Mouse (Mus musculus) midbrain, embryonic 16.5 days (tissue): ENCODE measurements around the gene Eepd1. TPM values are rescaled to one million over a fixed set of nuclear protein-coding genes. Genes with fewer than 3 reads are reported as not detected.
A peak's percentile ranks its signal among the peaks of the same experiment; 100 is the strongest.

Experiments used
- ATAC-seq: fragments of 200-750 bp; cut with Nextera tagmentation; 2 replicates; pipeline ENCODE4 v1.8.0; 2017; ENCODE audit warnings: moderate TSS enrichment
- H3K27ac ChIP-seq: fragments of 300-500 bp; sonication (generic); 2 replicates; pipeline ENCODE4 v1.5.1; 2014; ENCODE audit warnings: mild to moderate bottlenecking, low read length, mixed read lengths
- H3K27me3 ChIP-seq: fragments of 300-500 bp; sonication (generic); 2 replicates; pipeline ENCODE4 v1.6.1; 2014; ENCODE audit warnings: low read depth, low read length, mixed read lengths; ENCODE audit not compliant: control insufficient read depth, insufficient read depth
- H3K36me3 ChIP-seq: fragments of 300-500 bp; sonication (generic); 2 replicates; pipeline ENCODE4 v1.6.1; 2014; ENCODE audit warnings: mild to moderate bottlenecking, low read length, moderate library complexity, mixed read lengths; ENCODE audit not compliant: control insufficient read depth, insufficient read depth
- H3K4me1 ChIP-seq: fragments of 300-500 bp; sonication (generic); 2 replicates; pipeline ENCODE4 v1.6.1; 2014; ENCODE audit warnings: mild to moderate bottlenecking, low read length, mixed read lengths; ENCODE audit not compliant: control insufficient read depth, insufficient read depth
- H3K4me2 ChIP-seq: fragments of 300-500 bp; sonication (generic); 2 replicates; pipeline ENCODE4 v1.6.1; 2014; ENCODE audit warnings: mild to moderate bottlenecking, low read length, mixed read lengths
- H3K4me3 ChIP-seq: fragments of 300-500 bp; sonication (generic); 2 replicates; pipeline ENCODE4 v1.5.1; 2014; ENCODE audit warnings: low read depth, mild to moderate bottlenecking, low read length, moderate library complexity, mixed read lengths
- H3K9ac ChIP-seq: fragments of 300-500 bp; sonication (generic); 2 replicates; pipeline ENCODE4 v1.6.1; 2014; ENCODE audit warnings: low read depth, low read length, mixed read lengths
- H3K9me3 ChIP-seq: fragments of 300-500 bp; sonication (generic); replicated peaks from 2 replicates; pipeline ENCODE4 v1.6.1; 2014; ENCODE audit warnings: mild to moderate bottlenecking, low read length, mixed read lengths; ENCODE audit not compliant: control insufficient read depth, poor library complexity, severe bottlenecking
- WGBS: fragments of 180-500 bp; shearing (Covaris S2); extraction: QIAGEN DNeasy Blood & Tissue Kit; methylation state at CpG from one replicate; pipeline ENCODE4 v1.1.7; 2014; 5-methylcytosine and 5-hydroxymethylcytosine counted together
- polyA plus RNA-seq: library from polyadenylated mRNA; unstranded; fragments of >200 nt; fragmentation: Nextera tagmentation; extraction: Ambion mirVana; gene quantifications from 2 replicates; pipeline ENCODE4 v1.2.1, GENCODE M21; 2015

Gene Eepd1
- polyA plus RNA-seq, 1 experiment from 2014 or later, result 12.7 TPM

DNA sequence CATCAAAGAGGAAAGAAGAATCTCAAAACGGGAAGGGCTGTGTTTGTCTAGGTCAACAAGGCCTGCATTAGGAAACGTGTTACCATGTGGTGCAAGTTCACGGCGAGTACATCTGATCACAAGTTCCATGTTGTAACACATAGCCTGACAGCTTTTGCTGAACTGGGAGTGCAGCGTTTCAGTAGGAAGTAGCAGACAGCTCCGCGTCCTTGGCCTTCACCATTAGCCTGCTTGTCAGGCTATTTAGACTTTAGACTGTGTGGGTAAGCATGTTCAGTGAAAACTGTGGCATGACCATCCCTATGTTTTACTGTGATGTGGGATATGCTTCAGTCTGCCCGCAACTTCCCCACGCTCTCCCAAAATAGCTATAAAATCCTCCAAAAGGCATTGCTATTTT lies 89.1 kb downstream of the Eepd1 start:
- no peaks in the 10 kb centered on the region for H3K36me3 ChIP-seq
- ATAC-seq, result no peak
- WGBS, result 91% methylated on average over 9 of the region's 9 CpGs

DNA sequence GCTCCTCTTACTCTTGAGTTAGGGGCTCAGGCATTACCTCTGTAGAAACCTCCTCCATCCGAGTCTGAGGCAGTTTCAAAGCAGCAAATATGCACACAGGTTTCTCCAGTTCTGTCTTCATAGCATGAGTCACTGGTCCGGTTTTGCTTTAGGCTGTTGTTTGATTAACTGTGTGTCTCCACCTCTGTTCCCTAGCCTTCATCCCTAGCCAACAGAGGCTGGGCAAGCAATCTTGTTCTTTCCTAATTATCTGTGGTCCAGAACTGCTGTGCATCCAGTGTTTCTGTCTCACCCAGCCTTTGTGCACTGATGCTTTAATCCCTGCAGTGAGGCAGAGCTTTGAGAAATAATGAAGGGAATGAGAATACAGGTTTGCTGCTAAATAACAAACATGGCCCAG lies 90.0 kb downstream of the Eepd1 start:
- WGBS, result 32% methylated on average over 2 of the region's 2 CpGs
- no peak overlapping the region for H3K9ac ChIP-seq
- no peak overlapping the region for H3K4me2 ChIP-seq
- H3K4me1 ChIP-seq, result peaks cover 7% of the 10 kb centered on the region; the same call in 1 of the 2 replicates
- no peaks in the 10 kb centered on the region for H3K27me3 ChIP-seq
- no peaks in the 10 kb centered on the region for H3K36me3 ChIP-seq
- no peaks in the 10 kb centered on the region for H3K9me3 ChIP-seq
- peak; percentile 57 for ATAC-seq
- no peak overlapping the region for H3K27ac ChIP-seq
- H3K4me3 ChIP-seq, result no peak overlapping the region

More for the DNA sequence above, 89.1 kb downstream of the Eepd1 start:
- H3K27ac ChIP-seq, result no peak overlapping the region
- no peak overlapping the region for H3K4me3 ChIP-seq
- H3K27me3 ChIP-seq, result no peaks in the 10 kb centered on the region
- no peak overlapping the region for H3K4me2 ChIP-seq
- no peaks in the 10 kb centered on the region for H3K9me3 ChIP-seq
- peaks cover 7% of the 10 kb centered on the region; the same call in 1 of the 2 replicates for H3K4me1 ChIP-seq
- H3K9ac ChIP-seq, result no peak overlapping the region

DNA sequence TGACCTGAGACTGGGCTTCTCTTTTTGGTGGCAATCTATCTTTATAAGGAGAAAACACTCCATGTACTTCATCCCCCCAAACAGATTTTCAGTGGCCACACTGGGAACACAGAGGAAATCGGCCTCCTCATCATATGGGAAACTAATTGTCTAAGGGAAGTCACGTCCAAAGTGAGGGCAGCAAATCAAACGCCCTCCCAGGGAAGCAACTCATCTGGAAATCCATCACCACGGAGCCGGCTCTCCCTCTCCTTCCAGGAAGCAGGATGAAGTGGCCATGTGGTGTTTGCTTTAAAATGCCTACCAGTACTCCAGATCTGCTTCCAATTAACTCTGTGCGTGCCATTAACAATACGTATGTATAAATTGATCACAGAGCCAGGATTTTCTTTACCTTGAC lies 92.4 kb downstream of the Eepd1 start:
- no peak overlapping the region for H3K9ac ChIP-seq
- no peaks in the 10 kb centered on the region for H3K36me3 ChIP-seq
- no peak overlapping the region for H3K4me3 ChIP-seq
- H3K27me3 ChIP-seq, result no peaks in the 10 kb centered on the region
- ATAC-seq, result no peak
- no peak overlapping the region for H3K4me2 ChIP-seq
- 39% methylated on average over 7 of the region's 7 CpGs for WGBS
- peaks cover 7% of the 10 kb centered on the region; the same call in 1 of the 2 replicates for H3K4me1 ChIP-seq
- H3K9me3 ChIP-seq, result no peaks in the 10 kb centered on the region
- H3K27ac ChIP-seq, result no peak overlapping the region

DNA sequence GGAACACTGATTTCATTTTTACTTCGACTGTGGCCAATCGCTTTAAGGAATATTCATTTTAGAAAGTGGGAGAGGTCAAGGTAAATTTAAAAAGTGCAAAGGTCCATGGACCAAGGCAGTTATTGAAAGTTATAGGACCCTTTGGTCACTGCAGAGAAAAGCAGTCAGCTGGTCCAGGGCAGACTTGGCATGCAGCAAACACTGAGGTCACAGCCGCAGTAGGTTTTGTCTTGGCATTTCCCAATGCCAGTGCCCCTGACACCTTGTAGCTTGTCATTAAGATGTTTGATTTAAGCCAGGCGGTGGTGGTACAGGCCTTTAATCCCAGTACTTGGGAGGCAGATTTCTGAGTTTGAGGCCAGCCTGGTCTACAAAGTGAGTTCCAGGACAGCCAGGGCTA lies 92.8 kb downstream of the Eepd1 start:
- no peak for ATAC-seq
- Histone ChIP-seq H3K4me2 (no peak overlapping the region), H3K27ac (no peak overlapping the region), H3K9me3 (no peaks in the 10 kb centered on the region), H3K36me3 (no peaks in the 10 kb centered on the region), H3K27me3 (no peaks in the 10 kb centered on the region), H3K4me3 (no peak overlapping the region), H3K9ac (no peak overlapping the region), H3K4me1 (peaks cover 7% of the 10 kb centered on the region; the same call in 1 of the 2 replicates)
- 76% methylated on average over 4 of the region's 4 CpGs for WGBS

DNA sequence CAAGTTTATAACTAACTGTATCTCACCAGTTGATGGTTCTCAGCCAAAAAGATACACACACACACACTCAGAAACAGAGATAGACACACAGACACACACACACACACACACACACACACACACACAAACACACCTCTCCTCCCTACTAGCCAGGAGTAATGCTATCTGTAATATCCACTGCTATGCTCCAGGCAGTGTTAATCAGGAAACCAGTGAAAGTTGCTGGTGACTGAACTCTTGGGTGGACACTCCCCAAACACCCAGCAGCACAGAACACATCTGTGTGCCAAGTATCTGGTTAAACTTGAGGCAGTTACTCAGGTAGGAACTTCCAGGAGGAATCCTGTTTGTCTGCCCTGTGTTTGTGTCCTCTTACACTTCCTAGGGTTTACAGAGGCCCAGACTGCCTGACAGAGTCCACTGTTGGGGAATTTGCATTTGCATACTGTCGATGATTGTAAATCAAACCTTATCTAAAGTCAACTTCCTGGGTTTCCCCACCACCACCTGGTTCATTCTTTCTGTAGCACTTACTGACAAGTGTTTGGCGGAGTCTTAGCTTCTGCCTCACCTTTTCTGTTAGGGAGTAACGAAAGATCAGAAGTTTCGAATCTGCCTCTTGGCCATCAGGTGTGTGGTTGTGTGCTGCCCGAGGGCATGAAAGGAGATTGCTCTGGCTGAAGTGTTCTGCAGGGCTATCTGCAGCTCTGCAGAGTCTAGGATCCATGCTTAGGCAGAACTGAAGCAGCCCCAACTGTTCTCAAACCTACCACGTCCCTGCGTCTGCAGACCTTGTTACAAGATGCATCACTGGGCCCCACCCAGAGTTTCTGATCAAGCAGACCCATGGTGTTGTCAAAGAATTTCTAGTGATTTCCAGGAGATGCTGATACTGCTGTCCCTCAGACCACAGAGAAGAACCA lies 97.6 kb downstream of the Eepd1 start:
- Histone ChIP-seq H3K9me3 (no peaks in the 10 kb centered on the region), H3K9ac (no peak overlapping the region), H3K4me3 (no peak overlapping the region), H3K36me3 (no peaks in the 10 kb centered on the region), H3K4me2 (no peak overlapping the region), H3K4me1 (no peaks in the 10 kb centered on the region), H3K27ac (no peak overlapping the region), H3K27me3 (no peaks in the 10 kb centered on the region)
- ATAC-seq, result no peak
- 94% methylated on average over 7 of the region's 7 CpGs for WGBS

DNA sequence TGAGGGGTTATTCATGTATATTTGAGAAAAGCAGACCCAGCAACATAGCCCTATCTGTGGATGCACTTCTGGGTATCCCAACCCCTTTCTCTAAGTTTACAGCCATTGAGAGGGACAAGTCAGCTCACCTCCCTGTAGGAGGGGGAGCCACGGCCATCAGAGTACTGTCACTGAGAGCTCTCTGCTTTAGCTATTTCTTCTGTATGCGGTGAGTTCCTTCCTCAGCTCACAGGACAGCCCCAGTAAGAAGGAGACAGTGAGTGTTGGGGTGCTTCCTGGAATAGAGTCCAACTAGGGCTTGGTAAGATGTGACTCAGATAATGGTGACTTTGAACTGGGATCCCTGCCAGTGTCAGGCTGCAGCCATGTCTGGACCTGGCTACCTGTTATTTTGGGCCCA lies 102.3 kb downstream of the Eepd1 start:
- no peak overlapping the region for H3K27ac ChIP-seq
- H3K36me3 ChIP-seq, result no peaks in the 10 kb centered on the region
- no peaks in the 10 kb centered on the region for H3K9me3 ChIP-seq
- H3K4me1 ChIP-seq, result no peaks in the 10 kb centered on the region
- ATAC-seq, result no peak
- H3K9ac ChIP-seq, result no peak overlapping the region
- 89% methylated on average over 2 of the region's 2 CpGs for WGBS
- no peak overlapping the region for H3K4me3 ChIP-seq
- H3K4me2 ChIP-seq, result no peak overlapping the region
- no peaks in the 10 kb centered on the region for H3K27me3 ChIP-seq

DNA sequence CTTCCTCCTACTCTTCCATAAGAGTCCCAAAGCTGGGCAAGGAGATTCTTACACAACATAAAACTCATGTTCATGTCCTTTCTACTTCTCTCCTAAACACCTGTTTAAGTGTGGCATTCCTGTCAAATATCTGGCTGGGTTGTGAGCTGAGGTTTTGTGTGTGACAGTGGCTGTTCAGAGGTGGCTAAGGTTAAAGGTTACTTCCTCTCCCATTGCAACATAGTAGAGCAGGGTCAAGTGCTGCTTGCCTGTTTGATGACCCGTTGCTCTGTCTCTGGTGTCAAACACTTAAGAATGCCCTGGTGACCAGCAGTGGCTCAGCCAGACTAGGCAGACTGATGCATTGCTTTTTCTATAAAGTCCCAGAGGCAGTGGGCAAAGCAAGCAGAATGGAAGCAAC lies 104.3 kb downstream of the Eepd1 start:
- Histone ChIP-seq H3K36me3 (no peaks in the 10 kb centered on the region), H3K4me1 (no peaks in the 10 kb centered on the region), H3K4me3 (no peak overlapping the region), H3K9ac (no peak overlapping the region), H3K27ac (no peak overlapping the region), H3K9me3 (no peaks in the 10 kb centered on the region), H3K4me2 (no peak overlapping the region), H3K27me3 (no peaks in the 10 kb centered on the region)
- ATAC-seq, result no peak
- WGBS, result 68% methylated on average over 1 of the region's 1 CpGs

DNA sequence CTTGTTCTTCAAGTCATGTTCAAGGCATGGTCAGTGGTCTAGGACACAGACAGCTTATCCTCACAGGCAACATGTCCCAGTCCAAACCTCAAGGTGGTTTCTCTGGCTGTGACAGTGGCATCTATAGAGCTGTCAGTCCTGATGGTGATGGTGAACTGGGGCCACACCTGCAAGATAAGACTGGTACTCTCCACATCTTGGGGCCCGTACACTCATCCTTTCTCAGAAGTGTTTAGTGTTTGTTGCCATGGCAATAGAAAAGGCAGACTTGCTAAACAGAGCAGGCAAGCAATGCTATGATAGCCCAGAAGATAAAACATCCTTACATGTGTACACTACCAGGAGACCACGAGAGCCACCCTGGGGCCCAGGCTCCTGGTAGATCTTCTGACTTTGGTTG lies 107.2 kb downstream of the Eepd1 start:
- WGBS, result 83% methylated on average over 2 of the region's 2 CpGs

DNA sequence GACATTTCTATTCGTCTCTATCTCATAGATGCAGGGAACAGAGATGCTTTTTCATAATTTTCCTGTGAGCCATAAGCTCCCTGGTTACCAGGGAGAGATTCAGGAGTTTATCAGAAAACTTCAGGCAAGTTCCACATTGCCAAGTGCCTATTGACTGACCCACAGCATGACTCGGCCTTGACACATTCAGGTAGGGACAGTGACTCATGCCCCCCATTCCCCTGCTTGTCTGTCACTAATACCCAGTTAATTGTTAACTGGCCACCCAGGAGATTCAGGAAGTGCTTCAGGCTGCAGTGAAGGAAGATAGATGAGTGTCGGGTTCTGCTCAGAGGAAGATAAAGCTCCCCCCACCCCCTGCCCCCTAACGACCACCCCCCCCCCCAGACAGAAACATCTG lies 109.4 kb downstream of the Eepd1 start:
- no peaks in the 10 kb centered on the region for H3K27me3 ChIP-seq
- no peak overlapping the region for H3K4me2 ChIP-seq
- H3K36me3 ChIP-seq, result no peaks in the 10 kb centered on the region
- 53% methylated on average over 4 of the region's 4 CpGs for WGBS
- H3K4me3 ChIP-seq, result no peak overlapping the region
- no peaks in the 10 kb centered on the region for H3K9me3 ChIP-seq
- no peaks in the 10 kb centered on the region for H3K4me1 ChIP-seq
- no peak overlapping the region for H3K9ac ChIP-seq
- no peak for ATAC-seq
- H3K27ac ChIP-seq, result no peak overlapping the region

More for the DNA sequence above, 107.2 kb downstream of the Eepd1 start:
- Histone ChIP-seq H3K4me2 (no peak overlapping the region), H3K4me1 (no peaks in the 10 kb centered on the region), H3K4me3 (no peak overlapping the region), H3K27ac (no peak overlapping the region), H3K36me3 (no peaks in the 10 kb centered on the region), H3K27me3 (no peaks in the 10 kb centered on the region), H3K9ac (no peak overlapping the region), H3K9me3 (no peaks in the 10 kb centered on the region)
- ATAC-seq, result no peak
